Mouse (Mus musculus) ES-E14 (cell line): ENCODE measurements around the gene Nxn. TPM values are rescaled to one million over a fixed set of nuclear protein-coding genes. Genes with fewer than 3 reads are reported as not detected.

ENCODE experiments used
- DNase-seq: peaks from one replicate; pipeline ENCODE4 v3.0.0-alpha.2; 2013; ENCODE audit warnings: low read depth, low spot score
- H3K27ac ChIP-seq: 2 replicates; pipeline ENCODE4 v1.5.1; 2012; ENCODE audit warnings: low read depth, mild to moderate bottlenecking, low read length, moderate library complexity, mixed read lengths; ENCODE audit not compliant: poor library complexity, insufficient read depth, severe bottlenecking
- H3K36me3 ChIP-seq: 2 replicates; pipeline ENCODE4 v1.6.1; 2012; ENCODE audit warnings: mild to moderate bottlenecking, low read length, moderate library complexity, mixed read lengths; ENCODE audit not compliant: control insufficient read depth, poor library complexity, insufficient read depth, severe bottlenecking
- H3K4me1 ChIP-seq, 2 experiments: fragments of 150-350 bp in 1 of 2; sonication (generic) in 1 of 2; 2 replicates each; pipeline ENCODE4 v1.6.1; 2012; ENCODE audit warnings: low read length in 2 of 2, mild to moderate bottlenecking in 1 of 2, mixed read lengths in 1 of 2; ENCODE audit not compliant: control insufficient read depth in 2 of 2, insufficient read depth in 2 of 2, poor library complexity in 1 of 2
- H3K4me3 ChIP-seq, 2 experiments: fragments of 150-350 bp in 1 of 2; sonication (generic) in 1 of 2; 2 replicates each; pipeline ENCODE4 v1.5.1; 2012; ENCODE audit warnings: low read length in 2 of 2, low read depth in 1 of 2, mild to moderate bottlenecking in 1 of 2, mixed read lengths in 1 of 2; ENCODE audit not compliant: insufficient read depth in 1 of 2, poor library complexity in 1 of 2, severe bottlenecking in 1 of 2
- H3K9ac ChIP-seq: 2 replicates; pipeline ENCODE4 v1.6.1; 2012; ENCODE audit warnings: low read depth, mild to moderate bottlenecking, low read length, mixed read lengths; ENCODE audit not compliant: poor library complexity, insufficient read depth, severe bottlenecking
- H3K9me3 ChIP-seq: fragments of 150-350 bp; sonication (generic); 2 replicates; pipeline ENCODE4 v1.6.1; 2012; ENCODE audit warnings: low read depth, mild to moderate bottlenecking, low read length; ENCODE audit not compliant: control insufficient read depth, insufficient read depth
- CHD2 ChIP-seq: IDR thresholded peaks from 2 replicates; pipeline ENCODE4 v1.6.1; 2014; ENCODE audit warnings: mild to moderate bottlenecking, low read depth, low read length, inconsistent platforms
- HCFC1 ChIP-seq: IDR thresholded peaks from 2 replicates; pipeline ENCODE4 v1.6.1; 2012; ENCODE audit warnings: low read length, inconsistent platforms, borderline replicate concordance; ENCODE audit not compliant: insufficient read depth
- MAFK ChIP-seq: IDR thresholded peaks from 2 replicates; pipeline ENCODE4 v1.6.1; 2014; ENCODE audit warnings: mild to moderate bottlenecking, low read depth, low read length, inconsistent platforms; ENCODE audit not compliant: insufficient read depth
- ZC3H11A ChIP-seq: IDR thresholded peaks from 2 replicates; pipeline ENCODE4 v1.6.1; 2012; ENCODE audit warnings: low read depth, mild to moderate bottlenecking, inconsistent platforms, low read length, borderline replicate concordance
- ZNF384 ChIP-seq: IDR thresholded peaks from 2 replicates; pipeline ENCODE4 v1.6.1; 2012; ENCODE audit warnings: low read depth, low read length, inconsistent platforms
- in situ Hi-C, 2 experiments: fragments of 600-800 bp; cut with MboI; formaldehyde crosslinking; loops; one replicate each; pipeline ENCODE4 v1.15.1; 2025; ENCODE audit warnings: low sequenced_read_pairs in 2 of 2, inconsistent platforms in 1 of 2; ENCODE audit not compliant: unreplicated experiment in 2 of 2
- total RNA-seq: library from RNA; depleted of rRNA; stranded (reverse); fragments of 300-350 nt; gene quantifications from 2 replicates; pipeline ENCODE4 v1.2.3, GENCODE M21; 2012

Gene Nxn
- total RNA-seq, 1 experiment = 48.0 TPM

DNA sequence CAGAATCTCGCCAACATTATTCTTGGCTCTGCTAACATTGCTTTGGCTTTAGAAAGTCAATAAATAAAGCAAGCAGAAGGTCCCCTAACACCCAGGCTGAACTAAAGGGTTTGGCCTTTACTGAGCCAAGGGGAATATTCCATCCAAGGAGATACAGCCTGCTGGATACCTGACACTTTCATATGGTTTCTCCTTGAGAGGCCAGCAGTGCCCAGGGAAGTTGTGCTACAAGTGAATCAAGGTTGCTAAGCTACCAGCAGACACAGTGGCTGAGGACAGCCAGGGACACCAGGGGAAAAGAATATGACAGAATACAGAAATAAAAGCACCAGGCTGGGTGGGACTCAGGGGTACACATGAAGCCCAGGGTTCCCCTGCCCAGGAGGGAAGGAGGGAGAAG is 76.9 kb downstream of the Nxn start:
- no peak for TF ChIP-seq CHD2
- no peak for TF ChIP-seq HCFC1
- no peak for TF ChIP-seq MAFK
- TF ChIP-seq ZC3H11A = no peak
- no peak for TF ChIP-seq ZNF384
- Histone ChIP-seq H3K9me3 (no peaks in the 10 kb centered on the region), H3K4me1 (peaks cover 9 to 59% of the 10 kb centered on the region in 2 experiments), H3K27ac (no peak overlapping the region; the same call in 1 of the 2 replicates), H3K4me3 (no peak overlapping the region), H3K9ac (no peak overlapping the region), H3K36me3 (no peaks in the 10 kb centered on the region)
- DNase-seq = no peak
- in situ Hi-C loops = no loop called here

GRCm38 (mm10) chr11:76320475-76320874 is 78.5 kb downstream of the Nxn start:
- no peak for DNase-seq
- H3K27ac ChIP-seq = peak overlapping the region; percentile 82
- H3K9ac ChIP-seq = peak overlapping the region; percentile 14; the same call in 1 of the 2 replicates
- in situ Hi-C loops = no loop called here
- no peaks in the 10 kb centered on the region for H3K36me3 ChIP-seq
- H3K4me1 ChIP-seq = peaks cover 9 to 46% of the 10 kb centered on the region in 2 experiments
- no peak overlapping the region for H3K4me3 ChIP-seq
- TF ChIP-seq CHD2 = no peak
- no peak for TF ChIP-seq ZC3H11A
- TF ChIP-seq HCFC1 = no peak
- no peak for TF ChIP-seq MAFK
- no peak for TF ChIP-seq ZNF384
- H3K9me3 ChIP-seq = no peaks in the 10 kb centered on the region

GRCm38 (mm10) chr11:76319714-76320435 is 79.1 kb downstream of the Nxn start:
- Histone ChIP-seq H3K9ac (peak overlapping the region; percentile 14; the same call in 1 of the 2 replicates), H3K4me3 (peak overlapping the region in 1 of 2 experiments; percentile 32; a peak in 1 of 4 replicates), H3K4me1 (peaks cover 9 to 41% of the 10 kb centered on the region in 2 experiments), H3K36me3 (no peaks in the 10 kb centered on the region), H3K9me3 (no peaks in the 10 kb centered on the region), H3K27ac (peak overlapping the region; percentile 82)
- TF ChIP-seq HCFC1 (no peak), ZNF384 (peak; percentile 74; the same call in 1 of the 2 replicates)
- peak; percentile 67 for DNase-seq
- in situ Hi-C loops = no loop called here

GRCm38 (mm10) chr11:76317904-76318303 is 81.0 kb downstream of the Nxn start:
- H3K27ac ChIP-seq = no peak overlapping the region
- peaks cover 6 to 31% of the 10 kb centered on the region in 2 experiments for H3K4me1 ChIP-seq
- no peak for DNase-seq

More at GRCm38 (mm10) chr11:76317904-76318303, 81.0 kb downstream of the Nxn start:
- H3K36me3 ChIP-seq = no peaks in the 10 kb centered on the region
- TF ChIP-seq ZC3H11A (no peak), HCFC1 (no peak), ZNF384 (no peak), MAFK (no peak), CHD2 (no peak)
- H3K9ac ChIP-seq = no peak overlapping the region
- no peak overlapping the region for H3K4me3 ChIP-seq
- in situ Hi-C loops = no loop called here
- no peaks in the 10 kb centered on the region for H3K9me3 ChIP-seq
